Mouse (Mus musculus): Measurements from ENCODE around the gene Pipox. TPM values are rescaled to one million over a fixed set of nuclear protein-coding genes. Genes with fewer than 3 reads are reported as not detected.
A peak's percentile ranks its signal among the peaks of the same experiment; 100 is the strongest.

The Pipox gene
- polyA plus RNA-seq, 1 experiment from 2014 or later: 48.9 TPM

- Histone ChIP-seq H3K9me3 (ENCODE audit: low read length) (no peaks in the 10 kb centered on the region), H3K36me3 (replicated peaks; ENCODE audit: insufficient read depth, low read length) (no peaks in the 10 kb centered on the region), H3K4me2 (ENCODE audit: low read depth, low read length) (no peak overlapping the region), H3K27me3 (ENCODE audit: insufficient read depth, low read length) (peaks cover 75% of the 10 kb centered on the region), H3K9ac (replicated peaks) (no peak overlapping the region), H3K4me1 (ENCODE audit: insufficient read depth) (peaks cover 10% of the 10 kb centered on the region), H3K4me3 (ENCODE audit: low read depth, low read length) (no peak overlapping the region), H3K27ac (ENCODE audit: low read depth) (no peak overlapping the region)
- no peak for ATAC-seq
- TF ChIP-seq CTCF (IDR thresholded peaks at IDR 0.05; ENCODE audit: low read depth) (no peak), EP300 (IDR thresholded peaks at IDR 0.05; ENCODE audit: low read depth) (no peak)
- no peak for DNase-seq
- 0% methylated on average over 4 of the region's 4 CpGs for WGBS (ENCODE audit: insufficient replicate concordance)
Observed at GRCm38 (mm10) chr11:77934111-77934521, 40.2 kb upstream of the Pipox start.

- H3K27me3 ChIP-seq (ENCODE audit: insufficient read depth, low read length): peaks cover 74% of the 10 kb centered on the region
- no peaks in the 10 kb centered on the region for H3K9me3 ChIP-seq (ENCODE audit: low read length)
- H3K36me3 ChIP-seq (replicated peaks; ENCODE audit: insufficient read depth, low read length): no peaks in the 10 kb centered on the region
- no peak for ATAC-seq
- H3K9ac ChIP-seq (replicated peaks): no peak overlapping the region
- no peak overlapping the region for H3K4me2 ChIP-seq (ENCODE audit: low read depth, low read length)
- H3K27ac ChIP-seq (ENCODE audit: low read depth): no peak overlapping the region
- 29% methylated on average over 5 of the region's 5 CpGs for WGBS (ENCODE audit: insufficient replicate concordance)
- no peak for DNase-seq
- H3K4me1 ChIP-seq (ENCODE audit: insufficient read depth): peaks cover 10% of the 10 kb centered on the region
- no peak overlapping the region for H3K4me3 ChIP-seq (ENCODE audit: low read depth, low read length)
- TF ChIP-seq CTCF (IDR thresholded peaks at IDR 0.05; ENCODE audit: low read depth) (no peak), EP300 (IDR thresholded peaks at IDR 0.05; ENCODE audit: low read depth) (no peak)
Observed at GRCm38 (mm10) chr11:77932576-77932975, 38.7 kb upstream of the Pipox start.

DNA sequence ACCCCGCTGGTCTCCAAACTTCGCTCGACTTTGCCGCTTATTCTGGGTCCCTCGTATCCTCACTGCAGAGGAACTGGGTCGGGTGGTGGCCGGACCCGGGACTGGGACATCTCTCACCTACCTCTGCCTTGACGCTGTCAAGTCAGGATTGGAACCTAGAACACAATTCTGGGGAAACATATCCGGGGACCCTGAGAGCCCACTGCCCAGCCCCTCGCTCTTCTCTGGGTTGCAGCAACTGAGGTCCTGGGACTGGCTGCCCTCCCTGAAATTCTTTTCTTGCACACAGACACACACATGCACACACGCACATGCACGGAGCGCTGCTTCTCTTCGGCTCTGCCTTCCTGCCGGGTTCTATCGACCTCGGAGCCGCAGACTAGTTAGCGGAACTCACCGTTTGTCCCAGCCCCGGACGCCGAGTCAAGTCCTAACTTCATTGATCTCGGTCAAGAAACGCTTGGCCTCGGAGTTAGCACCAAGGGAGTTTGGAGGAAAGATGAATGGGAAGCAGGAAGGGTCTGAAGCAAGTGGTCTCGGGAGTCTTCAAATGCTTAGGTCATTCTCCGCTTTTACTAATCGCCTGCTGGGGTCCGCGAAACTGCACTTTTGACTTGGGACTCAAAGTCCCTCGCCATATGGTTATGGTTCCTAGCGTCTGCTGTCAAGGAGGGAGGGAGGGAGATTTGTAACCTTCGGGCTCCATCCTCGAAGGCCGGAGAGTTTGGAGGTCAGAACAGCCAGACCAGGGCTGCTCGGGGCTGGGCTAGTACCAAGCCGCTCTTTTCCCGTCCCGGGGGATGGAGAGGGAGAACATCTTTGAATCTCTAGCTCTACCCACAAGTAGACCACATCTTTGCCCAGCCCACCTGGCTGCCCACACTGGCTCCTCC is 37.9 kb upstream of the Pipox start:
- TF ChIP-seq CTCF (IDR thresholded peaks at IDR 0.05; ENCODE audit: low read depth) (no peak), EP300 (IDR thresholded peaks at IDR 0.05; ENCODE audit: low read depth) (no peak)
- H3K27ac ChIP-seq (ENCODE audit: low read depth): no peak overlapping the region
- ATAC-seq: no peak
- H3K27me3 ChIP-seq (ENCODE audit: insufficient read depth, low read length): peaks cover 72% of the 10 kb centered on the region
- H3K9me3 ChIP-seq (ENCODE audit: low read length): no peaks in the 10 kb centered on the region
- peak overlapping the region; percentile 69 for H3K4me2 ChIP-seq (ENCODE audit: low read depth, low read length)
- peak overlapping the region; percentile 38 for H3K4me3 ChIP-seq (ENCODE audit: low read depth, low read length)
- DNase-seq: no peak
- peaks cover 10% of the 10 kb centered on the region for H3K4me1 ChIP-seq (ENCODE audit: insufficient read depth)
- H3K36me3 ChIP-seq (replicated peaks; ENCODE audit: insufficient read depth, low read length): no peaks in the 10 kb centered on the region
- 3% methylated on average over 41 of the region's 41 CpGs for WGBS (ENCODE audit: insufficient replicate concordance)
- no peak overlapping the region for H3K9ac ChIP-seq (replicated peaks)

GRCm38 (mm10) chr11:77930751-77931540 is 37.0 kb upstream of the Pipox start, which contains the start of gene Sez6:
Gene Sez6 (plus strand): TSS chr11:77930800.
- peak within 1 kb of the TSS; percentile 38 for H3K4me3 ChIP-seq (ENCODE audit: low read depth, low read length)
- peak; percentile 72; the same call in 1 of the 2 replicates for ATAC-seq
- TF ChIP-seq CTCF (IDR thresholded peaks at IDR 0.05; ENCODE audit: low read depth) (0 out of 2 replicates have a peak, but pooled peaks have one; percentile 10), EP300 (IDR thresholded peaks at IDR 0.05; ENCODE audit: low read depth) (no peak)
- H3K27me3 ChIP-seq (ENCODE audit: insufficient read depth, low read length): peaks cover 67% of the 10 kb centered on the region
- peak within 1 kb of the TSS; percentile 69 for H3K4me2 ChIP-seq (ENCODE audit: low read depth, low read length)
- H3K9ac ChIP-seq (replicated peaks): no peak within 1 kb of the TSS
- peaks cover 10% of the 10 kb centered on the region for H3K4me1 ChIP-seq (ENCODE audit: insufficient read depth)
- no peak within 1 kb of the TSS for H3K27ac ChIP-seq (ENCODE audit: low read depth)
- H3K36me3 ChIP-seq (replicated peaks; ENCODE audit: insufficient read depth, low read length): no peaks in the 10 kb centered on the region
- no peaks in the 10 kb centered on the region for H3K9me3 ChIP-seq (ENCODE audit: low read length)
- DNase-seq: peak; percentile 83
- 3% methylated on average over 73 of the region's 94 CpGs for WGBS (ENCODE audit: insufficient replicate concordance)

GRCm38 (mm10) chr11:77927837-77928236 is 33.9 kb upstream of the Pipox start:
- H3K27ac ChIP-seq (ENCODE audit: low read depth): no peak overlapping the region
- no peak overlapping the region for H3K9ac ChIP-seq (replicated peaks)
- ATAC-seq: no peak
- peaks cover 10% of the 10 kb centered on the region for H3K4me1 ChIP-seq (ENCODE audit: insufficient read depth)
- H3K4me2 ChIP-seq (ENCODE audit: low read depth, low read length): no peak overlapping the region
- no peak overlapping the region for H3K4me3 ChIP-seq (ENCODE audit: low read depth, low read length)
- peaks cover 42% of the 10 kb centered on the region for H3K27me3 ChIP-seq (ENCODE audit: insufficient read depth, low read length)
- H3K36me3 ChIP-seq (replicated peaks; ENCODE audit: insufficient read depth, low read length): no peaks in the 10 kb centered on the region
- no peak for DNase-seq
- no peaks in the 10 kb centered on the region for H3K9me3 ChIP-seq (ENCODE audit: low read length)
- TF ChIP-seq CTCF (IDR thresholded peaks at IDR 0.05; ENCODE audit: low read depth): no peak
- no peak for TF ChIP-seq EP300 (IDR thresholded peaks at IDR 0.05; ENCODE audit: low read depth)
- 56% methylated on average over 5 of the region's 5 CpGs for WGBS (ENCODE audit: insufficient replicate concordance)

DNA sequence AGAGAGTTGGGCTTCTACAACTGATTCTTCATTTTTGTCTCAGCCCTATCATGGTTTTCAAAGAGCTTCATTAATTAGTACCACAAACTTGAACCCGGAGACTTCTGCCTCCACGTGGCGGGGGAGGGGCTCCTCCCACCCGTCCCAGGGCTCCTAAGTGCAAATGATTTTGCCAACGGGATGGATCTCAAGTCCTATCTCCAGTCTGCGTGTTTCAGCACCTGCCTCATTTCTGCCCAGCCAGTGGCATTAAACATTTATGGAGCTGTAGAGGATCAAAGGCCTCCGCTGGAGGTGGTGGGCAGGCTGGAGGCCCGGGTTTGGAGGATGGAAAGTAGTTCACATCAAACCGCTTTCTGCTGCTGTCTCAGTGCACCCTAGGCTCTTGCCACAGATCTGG is 32.8 kb upstream of the Pipox start:
- Histone ChIP-seq H3K36me3 (replicated peaks; ENCODE audit: insufficient read depth, low read length) (no peaks in the 10 kb centered on the region), H3K4me2 (ENCODE audit: low read depth, low read length) (no peak overlapping the region), H3K4me3 (ENCODE audit: low read depth, low read length) (no peak overlapping the region), H3K27me3 (ENCODE audit: insufficient read depth, low read length) (peaks cover 30% of the 10 kb centered on the region), H3K9ac (replicated peaks) (no peak overlapping the region), H3K9me3 (ENCODE audit: low read length) (no peaks in the 10 kb centered on the region), H3K4me1 (ENCODE audit: insufficient read depth) (peaks cover 8% of the 10 kb centered on the region), H3K27ac (ENCODE audit: low read depth) (no peak overlapping the region)
- 19% methylated on average over 9 of the region's 9 CpGs for WGBS (ENCODE audit: insufficient replicate concordance)
- DNase-seq: no peak
- TF ChIP-seq EP300 (IDR thresholded peaks at IDR 0.05; ENCODE audit: low read depth): no peak
- ATAC-seq: no peak
